Comparison of ENCODE assay signal across 15 mouse cellular contexts in the genomic region with DNA sequence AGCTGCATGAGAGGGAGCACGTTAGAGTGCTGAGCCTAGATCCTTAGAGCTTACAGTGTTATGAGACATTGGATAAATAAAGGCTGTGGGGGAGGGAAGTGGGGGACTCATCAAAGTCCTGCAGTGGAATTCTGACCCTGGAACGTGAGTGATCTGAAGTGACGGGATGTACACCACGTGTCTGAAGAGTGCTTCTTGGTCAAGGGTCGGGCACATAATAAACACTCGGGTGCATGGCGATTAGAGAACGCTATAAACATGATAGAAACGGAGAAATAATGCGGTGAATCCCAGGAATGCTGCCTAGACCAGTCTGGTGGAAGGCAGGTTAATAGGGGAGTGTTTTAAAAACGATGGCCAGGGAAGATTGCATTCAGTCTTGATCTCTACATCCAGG.
DNase-seq lines count a peak whose midpoint lies in the region; ATAC-seq lines count a peak whose summit lies in the region.
"Had no signal": no experiment of that assay in that cellular context is flagged by ENCODE, and none has a peak within 500 bp of the region (broad histone marks: within the 10 kb centered on the region; RNA-seq: fewer than 3 reads in every experiment).

No protein-coding gene starts in this region.

- WGBS in heart, embryonic 14.5 days = 27% methylated on average over 11 of the region's 11 CpGs
- WGBS in intestine, embryonic 14.5 days = 23% methylated on average over 11 of the region's 11 CpGs
- WGBS in embryonic facial prominence, embryonic 10.5 days = 65% methylated on average over 11 of the region's 11 CpGs

- H3K4me3 ChIP-seq in heart, embryonic 14.5 days (ENCODE audit: control insufficient read depth in 1 of 2, insufficient read depth in 1 of 2, low read depth in 1 of 2, low read length in 2 of 2) = no peak overlapping the region
- no peak overlapping the region for H3K4me3 ChIP-seq in intestine, embryonic 14.5 days (ENCODE audit: low read depth, low read length)
- H3K4me3 ChIP-seq in embryonic facial prominence, embryonic 10.5 days = no peak overlapping the region
- H3K4me3 ChIP-seq: embryonic facial prominence, embryonic 12.5 days; neural tube, embryonic 12.5 days had no signal

- H3K4me2 ChIP-seq in heart, embryonic 14.5 days (ENCODE audit: low read length) = 0 out of 2 replicates have a peak overlapping the region, but pooled peaks have one; percentile 24
- H3K4me2 ChIP-seq in intestine, embryonic 14.5 days (ENCODE audit: low read length) = peak overlapping the region; percentile 16; the same call in 1 of the 2 replicates
- H3K4me2 ChIP-seq: embryonic facial prominence, embryonic 12.5 days; liver, embryonic 11.5 days; neural tube, embryonic 12.5 days had no signal

- H3K9ac ChIP-seq in heart, embryonic 14.5 days (ENCODE audit: low read length) = no peak overlapping the region
- no peak overlapping the region for H3K9ac ChIP-seq in intestine, embryonic 14.5 days (ENCODE audit: low read length)
- H3K9ac ChIP-seq: embryonic facial prominence, embryonic 12.5 days; neural tube, embryonic 12.5 days had no signal

- H3K4me1 ChIP-seq in heart, embryonic 14.5 days (ENCODE audit: control insufficient read depth in 2 of 2, insufficient read depth in 2 of 2, low read length in 2 of 2) = peaks cover 57 to 77% of the 10 kb centered on the region in 2 experiments
- peaks cover 28% of the 10 kb centered on the region for H3K4me1 ChIP-seq in intestine, embryonic 14.5 days (replicated peaks; ENCODE audit: control insufficient read depth, insufficient read depth, low read length)
- H3K4me1 ChIP-seq in embryonic facial prominence, embryonic 10.5 days = peaks cover 41% of the 10 kb centered on the region

- no peak for DNase-seq in heart, adult 8-10 months (ENCODE audit: low spot score)
- no peak for DNase-seq in intestine, embryonic 14.5 days (ENCODE audit: low spot score)
- DNase-seq in lung, adult 18-20 months = peak; percentile 77 to 79
- peak; percentile 84 for DNase-seq in lung, postnatal 36 days
- no peak for DNase-seq in embryonic facial prominence, embryonic 10.5 days (ENCODE audit: low spot score)
- no peak for DNase-seq in gastrocnemius, postnatal 14 days
- DNase-seq: cerebellum, adult 18-20 months; kidney, postnatal 14 days; layer of hippocampus, adult 9-11 months; right cerebral cortex, postnatal 14 days had no signal

- H3K9me3 ChIP-seq in heart, embryonic 14.5 days (ENCODE audit: control insufficient read depth, low read length) = no peaks in the 10 kb centered on the region
- H3K9me3 ChIP-seq in intestine, embryonic 14.5 days (ENCODE audit: control insufficient read depth, low read length) = no peaks in the 10 kb centered on the region
- H3K9me3 ChIP-seq in embryonic facial prominence, embryonic 10.5 days = no peaks in the 10 kb centered on the region
- H3K9me3 ChIP-seq: embryonic facial prominence, embryonic 12.5 days; neural tube, embryonic 12.5 days had no signal

- no peaks in the 10 kb centered on the region for H3K27me3 ChIP-seq in heart, embryonic 14.5 days (ENCODE audit: control insufficient read depth, insufficient read depth, low read length)
- no peaks in the 10 kb centered on the region for H3K27me3 ChIP-seq in intestine, embryonic 14.5 days (replicated peaks; ENCODE audit: control insufficient read depth, insufficient read depth, low read length)
- H3K27me3 ChIP-seq in embryonic facial prominence, embryonic 10.5 days (replicated peaks; ENCODE audit: low read depth, poor library complexity, severe bottlenecking) = no peaks in the 10 kb centered on the region
- H3K27me3 ChIP-seq: embryonic facial prominence, embryonic 12.5 days; neural tube, embryonic 12.5 days had no signal

- no peak for ATAC-seq in heart, embryonic 14.5 days (ENCODE audit: insufficient number of reproducible peaks, insufficient read depth, low FRiP score, low read depth)
- no peak for ATAC-seq in intestine, embryonic 14.5 days (replicated peaks; ENCODE audit: low FRiP score, low TSS enrichment, low read depth)
- ATAC-seq: inflammation-experienced regulatory T-cells, adult 6 months had no signal

- intact Hi-C loops in gastrocnemius, postnatal 14 days (cut with DNase I; ENCODE audit: low total_unique reads) = no loop called here

- peak overlapping the region; percentile 58 to 66 for H3K27ac ChIP-seq in heart, embryonic 14.5 days (replicated peaks in 1 of 2; ENCODE audit: control insufficient read depth in 1 of 2, insufficient read depth in 1 of 2, low read depth in 2 of 2, low read length in 2 of 2)
- H3K27ac ChIP-seq in intestine, embryonic 14.5 days (ENCODE audit: low read depth) = no peak overlapping the region
- no peak overlapping the region for H3K27ac ChIP-seq in embryonic facial prominence, embryonic 10.5 days (replicated peaks)
- H3K27ac ChIP-seq: embryonic facial prominence, embryonic 12.5 days; neural tube, embryonic 12.5 days had no signal

- H3K36me3 ChIP-seq in heart, embryonic 14.5 days (ENCODE audit: control insufficient read depth, insufficient read depth, low read length) = no peaks in the 10 kb centered on the region
- H3K36me3 ChIP-seq in intestine, embryonic 14.5 days (ENCODE audit: control insufficient read depth, insufficient read depth, low read length) = no peaks in the 10 kb centered on the region
- H3K36me3 ChIP-seq in embryonic facial prominence, embryonic 10.5 days (replicated peaks) = no peaks in the 10 kb centered on the region
- H3K36me3 ChIP-seq: embryonic facial prominence, embryonic 12.5 days; neural tube, embryonic 12.5 days had no signal

Comparison
In these comparisons a context has a peak if more than half of its experiments do, and no peak if none do; other contexts are left out.
1. H3K27ac ChIP-seq: peak in heart, embryonic 14.5 days (2 of 2); none in intestine, embryonic 14.5 days (single experiment) and embryonic facial prominence, embryonic 10.5 days (single experiment).
2. DNase-seq: peak in lung, adult 18-20 months (2 of 2) and lung, postnatal 36 days (single experiment); none in heart, adult 8-10 months (single experiment), intestine, embryonic 14.5 days (single experiment), embryonic facial prominence, embryonic 10.5 days (single experiment) and gastrocnemius, postnatal 14 days (single experiment).